Mouse (Mus musculus): ENCODE results near the gene Cfap58. TPM values are rescaled to one million over a fixed set of nuclear protein-coding genes. Genes with fewer than 3 reads are reported as not detected.
A peak's percentile ranks its signal among the peaks of the same experiment; 100 is the strongest.

Cfap58 gene
- total RNA-seq, 2 experiments from 2014 or later, result 0.29 to 0.55 TPM

DNA sequence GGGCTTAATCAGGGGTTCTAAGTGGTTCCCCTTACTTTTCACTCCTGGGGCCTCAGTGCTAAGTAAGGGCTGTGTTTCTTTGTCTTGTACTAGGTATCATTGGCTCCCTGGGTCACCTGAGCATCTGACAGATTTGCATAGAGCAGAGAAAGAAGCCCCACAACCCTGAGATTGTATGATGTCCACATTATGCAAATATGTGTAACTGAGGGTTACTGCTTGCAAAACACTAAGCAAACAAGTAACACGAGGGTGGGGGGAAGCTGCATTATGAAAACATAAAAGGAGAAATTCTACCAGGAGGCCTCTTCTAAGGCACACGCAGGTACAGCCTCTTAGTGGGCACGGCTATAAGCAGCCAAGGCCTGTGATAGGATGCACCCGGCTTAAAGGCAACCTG is 22.2 kb upstream of the Cfap58 start:
- no peak for DNase-seq (ENCODE audit: low spot score in 2 of 2)

DNA sequence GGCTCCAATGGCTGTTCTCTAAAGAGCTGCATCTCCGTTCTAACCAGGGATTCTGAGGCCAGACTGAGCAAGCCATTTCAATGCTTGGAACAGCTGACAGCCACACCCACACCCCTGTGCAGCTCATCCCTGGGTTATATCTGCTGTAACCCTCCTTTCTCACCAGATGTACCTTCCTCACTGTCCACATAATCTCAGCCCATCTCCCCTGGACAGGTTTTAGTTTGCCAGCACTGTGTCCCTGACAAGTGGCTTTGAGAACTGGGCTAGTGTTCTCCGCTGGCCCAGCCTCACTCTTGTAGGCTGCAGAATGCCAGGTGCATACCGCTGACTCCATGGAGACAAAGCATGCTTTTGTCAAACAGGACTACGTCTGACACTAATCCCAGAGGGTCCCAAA is 20.1 kb upstream of the Cfap58 start:
- DNase-seq (ENCODE audit: low spot score in 2 of 2), result no peak

DNA sequence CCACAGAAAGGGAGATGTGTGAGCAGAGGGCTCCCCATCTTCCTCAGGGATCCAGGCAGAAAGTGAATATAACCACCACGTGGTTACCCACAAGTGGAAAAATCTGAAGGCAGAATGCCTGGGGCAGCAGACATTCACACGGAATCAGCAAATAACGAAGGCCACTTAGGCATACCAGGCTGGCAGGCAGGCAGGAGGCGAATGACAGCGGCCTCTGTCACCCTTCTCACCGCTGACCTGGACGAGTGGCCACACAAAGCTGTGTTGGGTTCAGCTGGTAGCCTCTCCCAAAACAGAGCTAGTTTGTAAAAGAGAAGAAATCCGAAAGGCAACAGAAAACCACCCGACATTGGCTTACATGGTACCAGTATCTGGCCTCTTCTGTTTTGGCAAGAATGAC is 19.5 kb upstream of the Cfap58 start:
- DNase-seq (ENCODE audit: low spot score in 2 of 2), result no peak

DNA sequence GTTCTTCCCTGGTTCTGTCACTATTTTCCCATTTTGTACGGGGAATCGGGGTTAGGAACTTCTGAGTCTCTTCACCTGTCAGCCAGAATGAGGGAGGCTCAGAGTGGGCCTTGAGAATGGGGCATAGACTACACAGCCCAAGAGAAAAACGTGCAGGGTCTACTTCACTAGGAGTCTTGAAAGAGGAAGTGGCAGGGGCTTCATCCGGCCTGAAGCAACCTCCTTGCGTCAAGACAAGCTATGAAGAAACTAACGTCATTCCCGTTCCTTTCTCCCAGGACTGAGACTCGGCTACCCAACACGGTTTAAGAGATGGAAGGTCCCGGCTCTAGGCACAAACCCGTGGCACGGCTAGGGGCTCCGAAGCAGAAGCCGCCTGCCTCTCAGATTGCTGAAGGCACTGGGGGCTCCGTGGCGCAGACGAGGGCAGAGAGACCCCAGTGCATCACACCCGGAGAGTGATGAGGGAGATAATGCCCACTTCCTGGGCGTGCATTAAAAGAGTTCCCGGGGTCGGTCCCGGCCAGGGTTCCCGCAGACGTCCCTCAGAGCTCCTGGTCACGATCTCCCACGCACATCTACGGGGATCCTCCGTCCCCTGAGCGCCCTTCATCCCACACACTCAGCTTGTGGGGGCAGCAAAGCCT is 18.9 kb upstream of the Cfap58 start:
- DNase-seq (ENCODE audit: low spot score in 2 of 2), result no peak

DNA sequence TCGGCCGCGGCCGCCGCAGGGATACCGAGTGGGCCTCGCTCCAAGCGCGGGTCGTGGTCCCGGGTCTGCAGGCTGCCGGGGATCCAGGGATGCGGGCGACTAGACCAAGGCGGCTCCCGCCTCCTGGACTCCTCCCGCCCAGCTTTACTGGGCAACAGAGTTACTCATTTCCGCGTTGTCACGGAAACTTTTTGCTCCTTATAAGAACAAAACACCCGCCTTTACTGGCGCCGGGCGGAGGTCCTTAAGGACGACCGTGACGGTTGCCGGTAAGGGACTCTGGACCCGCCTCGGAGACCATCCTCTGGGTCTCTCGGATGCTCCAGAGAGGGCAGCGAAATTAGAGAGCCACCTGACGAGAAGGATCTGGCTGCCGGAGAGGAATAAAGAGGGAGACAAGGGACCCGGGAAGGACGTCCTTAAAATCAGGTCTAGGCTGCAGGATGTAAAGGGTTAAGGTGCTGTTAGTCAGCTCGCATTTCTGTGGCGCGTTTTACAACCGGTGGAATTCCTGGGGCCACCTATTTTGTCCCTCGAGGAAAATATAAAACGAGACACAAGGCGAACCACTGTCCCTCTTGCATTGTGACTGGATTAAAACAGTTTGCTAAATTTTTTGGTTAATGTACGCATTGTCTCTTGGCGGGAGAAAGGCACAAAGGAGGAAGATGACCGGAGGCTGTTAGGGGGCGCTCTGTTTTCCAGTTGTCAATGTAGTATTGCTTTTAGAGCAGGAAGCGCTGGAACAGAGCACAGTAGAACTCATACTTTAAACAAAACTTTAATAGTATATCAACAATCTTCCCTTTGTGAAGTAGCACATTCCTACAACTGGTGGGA is 18.1 kb upstream of the Cfap58 start, which contains the start of the genes Cfap43 and Itprip:
Cfap43 (minus strand) TSS at position 162 of the 840 bp plus-strand sequence.
Itprip (minus strand) TSS at position 174 of the 840 bp plus-strand sequence.
- peak; percentile 72 to 77 for DNase-seq (ENCODE audit: low spot score in 2 of 2)

DNA sequence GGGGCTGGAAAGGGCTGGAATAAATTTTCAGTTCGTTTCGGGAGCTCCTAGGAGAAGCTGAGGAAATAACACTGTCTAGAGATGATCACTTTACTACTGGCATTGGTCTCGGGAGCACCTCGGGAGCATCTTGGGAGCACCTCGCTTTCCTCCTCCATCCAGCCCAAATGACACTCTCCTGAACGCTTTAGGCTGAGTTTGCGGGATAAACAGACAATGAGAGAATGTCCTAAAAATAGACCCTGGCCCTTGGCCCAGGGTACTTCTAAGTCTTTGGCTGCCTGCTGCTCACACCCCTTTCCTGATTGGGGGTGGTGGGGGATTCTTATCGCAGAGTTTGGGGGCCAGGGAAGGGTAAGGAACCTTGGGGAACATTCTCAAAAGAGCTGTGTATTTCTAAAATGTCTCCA is 17.5 kb upstream of the Cfap58 start:
- no peak for DNase-seq (ENCODE audit: low spot score in 2 of 2)

DNA sequence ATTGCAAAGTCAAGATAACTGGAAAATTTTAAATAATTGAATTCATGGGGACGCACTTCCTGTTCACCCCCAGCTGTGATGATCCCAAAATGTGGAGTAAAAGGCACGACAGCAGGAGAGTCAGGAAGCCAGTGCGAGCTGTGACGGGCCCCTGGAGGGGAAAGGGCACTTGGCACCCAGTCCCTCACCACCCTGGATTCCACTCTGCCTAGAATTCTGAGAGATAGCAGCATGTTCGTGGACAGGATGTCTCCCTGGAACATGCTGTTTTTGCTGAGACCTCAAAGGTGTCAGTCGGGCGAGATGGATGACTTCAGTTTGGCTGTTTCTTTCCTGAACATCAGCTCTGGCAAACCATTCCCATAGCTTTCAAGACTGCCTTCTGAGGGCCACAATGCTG is 11.7 kb upstream of the Cfap58 start:
- no peak for DNase-seq (ENCODE audit: low spot score in 2 of 2)

DNA sequence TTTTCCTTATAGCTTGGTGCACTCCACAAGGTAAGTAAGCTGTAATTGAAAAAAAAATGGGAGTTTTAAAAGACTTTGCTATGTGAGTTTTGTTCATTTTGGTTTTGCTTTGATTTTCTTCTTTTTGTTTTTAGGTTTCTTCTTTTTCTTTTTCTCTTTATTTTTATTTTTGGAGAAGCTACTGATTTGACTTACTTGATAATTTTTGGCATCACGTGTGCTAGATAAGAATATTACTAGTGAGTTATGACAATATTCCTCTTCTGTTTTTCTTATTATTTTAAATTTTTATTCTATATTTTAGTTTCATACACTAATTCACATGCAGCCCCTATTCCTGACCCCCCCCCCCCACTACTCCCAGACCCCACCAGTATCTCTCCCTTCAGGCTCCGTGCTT is 10.4 kb upstream of the Cfap58 start:
- DNase-seq (ENCODE audit: low spot score in 2 of 2), result no peak

DNA sequence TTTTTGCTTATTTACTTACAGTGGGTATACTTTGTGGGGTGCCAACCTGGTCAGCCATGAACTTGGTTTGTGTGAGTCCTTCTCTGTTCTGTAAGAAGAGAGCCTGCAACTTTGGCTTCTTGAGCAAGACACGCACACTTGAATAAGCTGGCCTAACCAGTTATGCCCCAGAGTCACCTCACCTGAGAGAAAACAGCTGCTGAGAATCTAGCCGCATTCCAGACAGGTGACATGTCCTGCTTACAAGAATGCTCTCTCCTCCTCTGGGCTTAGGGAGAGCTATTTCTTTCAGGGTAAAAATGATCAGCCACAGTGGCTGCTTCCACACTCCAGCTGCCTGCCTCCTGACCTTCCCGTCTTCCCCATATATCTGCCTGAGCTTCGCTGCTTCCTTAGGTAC is 8.4 kb upstream of the Cfap58 start:
- DNase-seq (ENCODE audit: low spot score in 2 of 2), result no peak

DNA sequence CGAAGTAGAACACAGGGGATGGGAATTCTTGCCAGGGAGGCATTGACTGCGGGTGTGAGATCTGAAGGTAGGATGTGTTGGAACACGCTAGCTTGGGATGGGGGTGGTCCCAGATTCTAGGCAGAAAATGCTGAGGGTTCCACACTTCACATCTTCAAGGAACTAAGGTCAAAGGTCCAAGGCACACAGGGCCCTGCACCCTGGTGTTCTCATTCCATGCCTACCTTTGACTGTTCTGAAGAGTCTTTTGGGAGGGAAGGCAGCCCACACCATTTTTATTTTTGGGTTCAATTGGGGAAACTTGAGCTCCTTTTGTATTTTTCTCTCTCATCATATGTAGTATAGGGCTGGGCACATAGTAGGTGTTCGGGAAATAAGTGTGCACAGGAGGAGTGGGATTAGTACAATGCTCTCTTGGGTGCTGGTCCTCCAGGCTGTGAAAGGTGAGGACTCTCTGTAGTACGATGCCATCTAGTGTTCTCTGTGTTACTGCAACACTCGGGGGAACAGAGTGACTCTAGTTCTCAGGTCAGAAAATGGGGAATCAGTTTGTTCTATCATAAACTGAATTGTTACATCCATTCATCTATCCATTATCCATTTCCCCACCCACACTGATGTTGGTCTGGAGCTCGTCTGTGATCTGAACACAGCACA is 5.4 kb upstream of the Cfap58 start:
- peak in 1 of 2 experiments; percentile 51 for DNase-seq (ENCODE audit: low spot score in 2 of 2)

DNA sequence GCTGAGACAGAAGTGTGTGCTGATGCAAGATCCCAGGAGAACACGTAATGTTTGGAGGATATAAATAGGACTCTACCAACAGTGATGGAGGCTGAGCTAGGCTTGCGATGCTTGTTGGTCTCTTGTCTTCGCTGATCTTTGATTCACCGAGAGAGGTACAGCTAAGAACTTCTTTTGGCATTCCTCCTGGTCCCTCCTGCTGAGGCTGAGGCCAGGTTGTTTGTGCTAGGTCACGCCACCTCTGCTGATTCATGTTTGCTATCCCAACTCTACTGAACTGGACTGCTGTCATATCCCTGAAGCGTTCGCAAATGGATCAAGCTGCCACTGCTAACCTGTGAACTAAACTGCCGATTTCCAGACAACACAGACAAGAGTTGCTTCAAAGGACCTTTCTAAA is 3.3 kb upstream of the Cfap58 start:
- no peak for DNase-seq (ENCODE audit: low spot score in 2 of 2)

DNA sequence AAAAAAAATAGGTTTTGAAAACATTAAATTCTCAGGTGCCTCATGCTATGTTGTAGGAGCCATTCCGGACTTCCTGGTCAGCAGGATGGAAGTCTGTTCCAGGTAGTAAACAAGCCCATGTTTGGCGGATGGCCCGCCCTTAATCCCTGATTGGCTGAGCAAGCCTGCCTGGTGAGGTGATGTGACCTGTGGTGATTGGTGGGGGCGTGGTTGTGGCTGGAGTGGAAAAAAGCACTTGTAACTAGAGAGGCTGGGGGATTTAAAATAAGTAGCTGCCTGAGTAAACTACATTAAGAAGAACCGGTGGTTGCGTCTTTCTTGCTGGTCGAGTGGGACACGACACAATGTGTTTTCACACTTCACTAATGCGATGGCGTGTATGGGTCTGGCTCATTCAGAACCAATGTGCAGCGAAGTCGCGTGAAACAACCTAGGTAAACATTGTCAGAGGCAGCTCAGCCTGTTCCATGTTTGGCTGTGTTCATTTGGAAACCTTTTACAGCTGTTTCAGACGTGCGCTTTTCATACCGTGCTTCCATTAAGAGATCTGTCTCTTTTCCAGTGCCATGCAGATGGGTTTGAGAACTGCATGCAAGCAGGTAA is 2.7 kb upstream of the Cfap58 start:
- DNase-seq (ENCODE audit: low spot score in 2 of 2), result no peak

DNA sequence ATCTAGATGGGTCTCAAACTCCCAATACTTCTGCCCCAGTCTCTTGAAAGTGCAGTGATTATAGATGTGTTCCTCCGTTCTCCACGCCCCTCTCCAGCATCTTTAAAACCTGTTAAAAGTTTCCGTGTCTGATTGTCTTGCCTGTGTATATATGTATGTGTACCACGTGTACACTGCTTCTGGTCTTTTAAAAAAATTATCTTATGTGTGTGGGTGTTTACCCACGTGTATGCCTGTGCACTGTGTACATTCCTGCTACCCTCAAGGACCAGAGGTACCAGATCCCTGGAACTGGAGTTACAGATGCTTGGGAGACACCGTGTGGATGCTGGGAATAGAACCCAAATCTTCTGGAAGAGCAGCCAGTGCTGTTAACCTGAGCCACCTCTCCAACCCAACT is 1.9 kb upstream of the Cfap58 start:
- no peak for DNase-seq (ENCODE audit: low spot score in 2 of 2)

DNA sequence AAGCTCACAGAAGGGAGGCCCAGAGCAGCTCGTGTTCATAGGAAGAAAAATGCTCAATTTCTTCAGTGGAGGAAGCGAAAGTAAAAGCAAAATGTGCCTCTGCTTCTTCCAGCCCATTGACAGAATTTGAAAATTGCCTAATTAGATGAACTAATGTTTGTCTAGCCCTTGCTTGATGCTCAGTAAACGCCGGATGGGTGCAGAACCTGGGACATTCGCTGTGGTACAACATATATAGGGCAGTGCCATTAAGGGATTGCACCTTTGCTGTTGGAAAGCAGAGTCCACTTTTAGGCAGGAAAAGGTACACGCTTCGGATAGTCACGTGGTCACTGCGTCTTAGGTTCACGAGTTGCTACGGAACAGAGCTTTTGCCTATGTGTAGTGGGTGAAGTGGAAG is 985 bp upstream of the Cfap58 start:
- DNase-seq (ENCODE audit: low spot score in 2 of 2), result no peak

DNA sequence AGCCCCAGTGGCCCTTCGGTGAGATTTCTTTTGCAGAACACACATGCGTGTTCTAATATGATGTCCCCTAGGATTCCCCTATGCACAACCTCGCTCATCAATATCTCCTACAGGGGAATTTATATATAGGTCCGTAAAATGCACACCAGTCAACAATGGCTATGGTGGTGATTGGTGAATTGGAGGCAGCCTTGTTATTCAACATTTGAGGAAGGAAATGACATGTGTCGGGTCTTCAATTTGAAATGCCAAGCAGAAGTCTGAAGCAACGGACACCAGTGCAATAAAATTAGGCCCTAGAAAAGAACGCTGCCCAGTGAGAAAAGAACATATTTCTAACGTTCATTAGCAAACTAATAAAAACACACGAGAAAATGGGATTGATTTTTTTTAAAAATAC is 537 bp upstream of the Cfap58 start:
- DNase-seq (ENCODE audit: low spot score in 2 of 2), result no peak

DNA sequence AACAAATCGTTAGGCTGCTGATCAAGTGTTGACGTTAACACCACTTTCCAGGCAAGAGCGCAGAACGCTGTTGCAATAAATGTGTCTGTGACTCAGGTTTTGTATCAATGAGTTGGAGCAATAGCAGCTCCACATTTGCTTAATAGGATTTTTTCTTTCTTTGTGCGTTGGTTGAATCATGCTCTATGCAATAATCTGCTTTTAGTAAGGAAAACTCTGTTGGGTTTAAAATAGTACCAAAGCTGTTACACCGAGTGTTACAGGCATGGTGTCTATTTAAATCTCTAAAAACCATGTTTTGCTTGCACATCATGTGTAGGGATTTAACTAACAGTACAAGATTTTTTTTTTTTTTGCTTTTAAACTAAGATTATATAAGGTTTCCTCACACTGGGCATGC is 1.9 kb downstream of the Cfap58 start:
- peak in 1 of 2 experiments; percentile 60 for DNase-seq (ENCODE audit: low spot score in 2 of 2)

DNA sequence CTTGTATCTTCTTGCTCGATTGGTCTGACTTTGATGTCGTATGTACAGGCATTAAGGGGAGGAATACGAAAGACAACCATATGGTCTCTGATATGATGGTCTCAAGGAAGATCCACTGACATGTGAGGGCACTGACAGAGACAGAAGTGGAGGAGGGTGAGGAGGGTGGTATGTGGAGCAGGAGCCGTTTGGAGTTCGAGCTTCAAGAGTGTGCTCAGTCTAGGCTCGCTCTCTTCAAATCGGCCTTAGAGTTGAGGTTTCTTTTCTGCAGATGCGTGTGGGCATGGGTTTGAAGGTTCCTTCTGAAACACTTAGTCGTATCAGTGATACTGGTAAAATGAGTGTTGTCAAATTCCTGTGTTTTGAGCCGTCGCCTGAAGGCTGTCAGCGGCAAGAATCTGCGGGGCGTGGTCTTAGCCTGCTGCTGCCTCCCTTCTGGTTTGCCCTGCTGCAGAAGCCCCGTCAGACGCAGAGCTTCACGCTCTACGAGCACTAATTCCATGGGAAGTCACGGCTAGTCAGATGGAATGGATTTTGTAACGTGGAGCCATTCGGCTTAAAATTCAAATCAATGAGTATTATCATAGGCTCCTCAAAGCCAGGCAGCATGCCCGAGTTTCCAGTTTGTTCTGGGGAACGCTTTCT is 9.5 kb downstream of the Cfap58 start:
- DNase-seq (ENCODE audit: low spot score in 2 of 2), result no peak

DNA sequence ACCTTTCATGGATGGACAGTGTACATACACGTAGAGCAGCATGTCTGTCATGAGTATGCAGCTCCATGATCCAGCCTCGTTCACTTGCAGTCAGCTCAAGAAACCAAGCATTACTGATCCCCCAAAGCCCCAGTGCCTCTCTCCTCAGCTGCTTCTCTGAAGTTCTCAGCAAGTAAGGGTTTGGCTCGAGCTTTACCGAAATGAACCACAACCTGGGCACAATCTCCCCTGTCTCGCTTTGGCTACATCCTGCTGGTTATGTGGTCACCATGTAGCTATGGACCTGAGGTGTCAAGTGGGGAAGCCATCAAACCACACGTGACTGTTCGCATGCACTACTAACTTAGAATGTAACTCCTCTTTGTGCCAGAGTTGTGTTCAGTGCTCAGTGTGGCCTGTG is 13.5 kb downstream of the Cfap58 start:
- DNase-seq (ENCODE audit: low spot score in 2 of 2), result no peak

DNA sequence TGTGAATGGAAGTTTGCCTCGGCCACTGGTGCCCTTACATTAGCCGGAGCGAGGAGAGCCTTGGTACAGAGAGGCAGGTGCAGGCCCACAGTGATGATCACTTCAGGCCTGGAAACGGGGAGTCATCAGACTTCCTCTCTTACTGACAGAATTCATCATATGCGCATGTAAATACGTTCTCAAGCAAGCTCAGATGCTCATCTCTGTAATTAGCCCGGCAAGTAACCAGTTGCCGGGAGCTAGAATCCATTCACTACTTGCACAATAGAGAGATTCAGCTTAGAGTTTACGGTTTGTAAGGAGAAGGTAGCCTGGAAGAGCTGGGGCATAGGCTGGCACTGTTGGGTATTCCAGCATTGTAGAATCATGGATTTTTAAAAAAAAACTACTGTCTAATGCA is 15.7 kb downstream of the Cfap58 start:
- DNase-seq (ENCODE audit: low spot score in 2 of 2), result no peak

DNA sequence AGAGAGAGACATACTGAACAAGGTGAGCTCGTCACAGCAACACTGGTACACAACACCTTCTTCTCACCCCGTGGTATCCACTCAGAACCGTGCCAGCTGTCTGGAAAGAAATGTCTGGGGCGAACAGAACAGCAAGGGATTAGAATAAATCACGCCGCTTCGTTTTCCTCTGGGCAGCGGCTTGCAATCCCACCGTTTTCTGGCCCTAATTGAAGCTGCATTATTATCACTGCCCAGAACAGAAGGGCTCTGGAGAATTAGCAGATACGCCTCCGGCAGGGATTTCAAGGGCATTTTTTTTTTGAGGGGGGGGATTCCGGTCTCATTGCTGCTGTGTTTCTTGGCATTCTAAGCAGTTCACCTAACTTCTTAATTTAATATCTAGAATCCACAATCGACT is 20.7 kb downstream of the Cfap58 start:
- no peak for DNase-seq (ENCODE audit: low spot score in 2 of 2)

DNA sequence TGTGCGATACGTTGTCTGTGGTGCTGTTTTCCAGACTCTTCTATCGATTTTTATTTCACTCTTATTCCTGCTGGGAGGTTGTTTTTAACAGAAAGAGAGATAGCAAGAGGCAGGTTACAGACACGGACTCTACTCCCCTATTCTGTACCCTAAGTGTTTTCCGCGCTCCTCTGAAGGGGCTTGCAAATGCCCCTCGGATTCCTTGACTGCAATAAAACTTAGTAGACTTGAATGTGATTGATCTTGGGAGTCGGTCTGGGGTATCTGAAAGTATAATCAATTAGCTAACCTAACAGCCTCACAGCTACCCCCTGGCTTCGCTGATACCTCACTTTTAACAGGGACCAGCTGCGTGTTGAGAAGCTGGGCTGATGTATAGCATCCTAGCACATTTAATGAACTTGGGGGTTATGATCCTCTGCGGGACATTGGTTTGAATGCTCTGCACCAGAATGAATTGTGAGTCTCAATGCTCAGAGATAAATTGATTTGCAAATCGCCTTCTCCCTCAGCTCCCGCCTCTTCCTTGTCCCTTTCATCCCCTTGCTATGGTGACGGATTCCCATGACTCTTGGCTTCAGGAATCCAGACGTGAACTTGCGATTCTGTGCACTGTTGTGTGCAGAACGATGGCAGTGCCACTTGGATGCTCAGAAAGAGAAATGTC is 31.7 kb downstream of the Cfap58 start:
- DNase-seq (ENCODE audit: low spot score in 2 of 2), result no peak
